Mouse (Mus musculus) R1 (cell line): Measurements from ENCODE around the gene Pacrg.

ENCODE experiments used
- DNase-seq: peaks from one replicate; pipeline ENCODE4 v3.0.0-alpha.2; 2018; ENCODE audit warnings: low read depth, low spot score

The Pacrg gene

GRCm38 (mm10) chr17:10454406-10454805 is 385.7 kb downstream of the Pacrg start:
- no peak for DNase-seq

GRCm38 (mm10) chr17:10452801-10453200 is 387.3 kb downstream of the Pacrg start:
- DNase-seq, result no peak

DNA sequence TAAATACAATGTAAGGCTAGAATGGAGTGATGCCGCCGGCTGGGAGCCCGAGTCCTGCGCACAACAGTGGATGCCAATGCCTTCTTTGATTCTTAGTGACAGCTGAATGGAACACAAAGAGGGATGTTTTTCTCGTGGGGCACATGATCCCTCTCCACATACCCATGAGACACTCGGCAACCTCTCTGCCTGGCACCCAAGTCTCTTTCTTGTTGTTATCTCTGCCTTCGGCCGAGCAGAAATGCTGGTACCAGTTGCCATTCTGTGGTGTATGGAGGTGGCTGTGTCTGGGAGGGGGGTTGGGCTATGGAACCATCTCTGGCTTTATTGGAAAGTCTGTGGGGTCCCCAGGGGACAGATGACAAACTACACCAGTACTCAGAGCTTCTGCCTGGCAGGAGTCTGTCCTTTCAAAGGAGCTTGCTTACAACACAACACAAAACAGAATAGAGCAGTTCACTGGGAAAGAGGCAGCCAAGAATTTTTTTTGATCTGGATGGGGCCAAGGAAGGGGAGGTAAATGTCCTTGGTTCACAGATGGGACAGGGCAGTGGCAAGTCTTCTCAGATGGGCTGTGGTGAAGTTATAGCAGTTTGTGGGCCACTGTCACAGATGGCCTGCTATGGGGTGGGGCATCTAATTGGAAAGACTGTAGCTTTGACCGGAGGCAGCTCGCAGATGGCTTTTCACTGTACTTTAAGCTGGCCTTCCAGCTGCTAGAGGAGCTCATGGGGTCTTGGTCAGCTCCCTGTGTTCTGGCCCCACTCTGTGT is 388.6 kb downstream of the Pacrg start:
- no peak for DNase-seq

DNA sequence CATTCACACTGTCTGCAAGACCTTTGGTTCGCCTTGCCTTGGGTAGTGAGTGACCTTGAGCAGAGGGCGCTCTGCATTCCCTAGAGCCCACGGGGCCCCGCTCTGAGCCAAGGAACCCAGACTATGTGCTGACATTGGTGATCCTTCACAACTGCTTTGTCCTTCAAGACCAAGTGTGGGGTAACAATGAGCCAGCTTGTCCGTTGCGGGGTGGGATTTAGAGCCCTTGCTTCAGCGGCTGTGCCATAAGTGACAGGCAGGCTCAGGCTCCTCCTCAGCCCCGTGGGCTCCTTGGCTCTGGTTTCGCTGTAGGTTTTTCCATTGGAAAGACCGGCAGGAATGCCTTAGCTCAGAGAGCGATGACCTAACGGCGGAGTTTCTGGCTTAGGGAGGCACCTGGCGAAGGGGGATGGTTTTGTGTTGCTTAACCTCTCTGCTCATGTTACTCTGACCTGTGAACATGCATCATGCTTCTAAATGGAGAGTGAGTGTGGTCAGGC is 390.3 kb downstream of the Pacrg start:
- peak; percentile 49 for DNase-seq

DNA sequence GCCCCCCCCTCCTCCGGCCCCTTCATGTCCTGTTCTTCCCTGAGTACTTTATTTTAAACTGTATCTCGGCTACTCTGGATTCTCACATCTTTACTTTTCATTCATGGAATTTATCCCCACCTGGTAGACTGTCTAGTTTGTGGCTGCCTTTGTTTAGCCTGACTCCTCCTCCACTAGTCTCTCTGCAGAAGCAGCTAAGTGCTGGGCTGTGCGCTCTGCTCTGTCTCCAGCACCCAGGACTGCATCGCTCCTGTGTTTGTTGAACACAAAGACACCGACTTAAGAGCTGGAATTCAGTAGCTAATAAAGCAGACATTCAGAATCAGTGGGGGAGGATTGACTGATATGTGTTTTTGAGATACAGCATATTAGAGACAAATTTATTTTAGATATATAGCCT is 391.7 kb downstream of the Pacrg start:
- DNase-seq, result no peak

DNA sequence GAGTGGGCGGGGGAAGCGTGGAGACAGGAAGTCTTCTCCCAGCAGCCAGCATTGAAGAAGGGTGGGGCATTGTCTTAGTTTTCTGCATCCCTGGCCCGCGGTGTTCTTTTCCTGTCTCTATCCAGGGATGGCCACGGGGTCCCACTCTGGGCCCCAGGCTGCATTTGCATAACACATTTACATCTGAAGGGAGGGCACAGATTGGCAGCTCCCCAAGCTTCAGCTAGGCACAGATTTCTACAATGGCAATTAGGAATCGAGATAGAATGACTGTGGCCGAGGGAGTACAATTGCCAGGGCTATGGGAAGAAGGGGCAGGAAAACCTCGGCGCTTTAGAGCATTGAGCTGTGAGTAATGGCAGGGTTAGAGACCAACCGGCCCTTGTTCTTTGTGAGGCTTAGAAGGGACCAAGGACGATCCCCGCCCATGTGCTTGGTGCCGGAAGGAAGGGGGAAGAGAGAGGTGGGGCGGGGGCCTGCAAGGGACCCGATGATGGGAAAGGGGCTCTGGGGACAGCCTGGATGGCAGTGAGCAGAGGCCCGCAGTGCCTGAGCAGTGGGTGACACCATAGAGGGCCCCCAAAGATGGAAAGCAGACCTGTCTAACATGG is 398.5 kb downstream of the Pacrg start:
- peak; percentile 97 for DNase-seq

GRCm38 (mm10) chr17:10440961-10441360 is 399.1 kb downstream of the Pacrg start:
- DNase-seq, result no peak

GRCm38 (mm10) chr17:10439815-10440214 is 400.3 kb downstream of the Pacrg start:
- DNase-seq, result no peak

DNA sequence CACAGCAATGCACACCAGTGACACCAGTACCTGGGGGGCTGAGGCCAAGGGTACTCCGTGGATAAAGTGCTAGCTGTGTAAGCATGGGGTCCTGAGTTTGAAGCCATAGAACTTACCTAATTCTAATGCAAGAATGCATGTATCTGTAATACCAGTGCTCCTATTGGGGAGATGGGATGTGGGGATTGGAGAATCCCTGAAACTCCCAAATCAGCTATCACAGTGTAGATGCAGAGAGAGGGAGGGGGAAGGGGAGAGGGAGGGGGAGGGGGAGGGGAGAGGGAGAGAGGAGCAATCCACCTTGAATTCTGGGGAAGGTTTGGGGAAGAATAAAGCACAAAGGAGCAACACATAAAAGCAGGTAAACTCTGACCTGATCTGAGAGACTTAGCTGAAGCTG is 405.2 kb downstream of the Pacrg start:
- DNase-seq, result peak; percentile 57

- DNase-seq, result peak; percentile 98
Measured at GRCm38 (mm10) chr17:10432525-10433180, 407.5 kb downstream of the Pacrg start.

GRCm38 (mm10) chr17:10431849-10432524 is 408.1 kb downstream of the Pacrg start:
- peak; percentile 95 for DNase-seq

DNA sequence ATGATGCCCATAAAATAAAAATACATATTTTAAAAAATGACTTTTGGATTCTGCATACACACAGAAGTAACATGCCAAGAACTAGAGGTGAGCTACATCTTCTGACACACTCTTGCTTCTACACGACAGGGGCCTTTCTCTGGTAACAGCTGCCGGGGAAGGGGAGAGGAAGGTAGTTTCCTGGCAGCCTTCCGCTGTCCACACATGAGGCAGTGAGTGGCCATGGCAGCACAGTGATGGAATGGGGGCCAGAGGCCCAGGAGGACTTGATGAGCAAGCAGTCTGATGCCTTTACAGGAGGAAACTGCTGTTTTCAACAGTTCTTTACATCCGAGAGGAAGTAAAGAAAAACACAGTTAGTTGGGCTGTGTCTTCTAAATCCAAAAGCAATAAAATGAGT is 409.3 kb downstream of the Pacrg start:
- DNase-seq, result no peak

- DNase-seq, result no peak
Measured at GRCm38 (mm10) chr17:10429406-10429805, 410.7 kb downstream of the Pacrg start.

GRCm38 (mm10) chr17:10425311-10425710 is 414.8 kb downstream of the Pacrg start:
- no peak for DNase-seq

DNA sequence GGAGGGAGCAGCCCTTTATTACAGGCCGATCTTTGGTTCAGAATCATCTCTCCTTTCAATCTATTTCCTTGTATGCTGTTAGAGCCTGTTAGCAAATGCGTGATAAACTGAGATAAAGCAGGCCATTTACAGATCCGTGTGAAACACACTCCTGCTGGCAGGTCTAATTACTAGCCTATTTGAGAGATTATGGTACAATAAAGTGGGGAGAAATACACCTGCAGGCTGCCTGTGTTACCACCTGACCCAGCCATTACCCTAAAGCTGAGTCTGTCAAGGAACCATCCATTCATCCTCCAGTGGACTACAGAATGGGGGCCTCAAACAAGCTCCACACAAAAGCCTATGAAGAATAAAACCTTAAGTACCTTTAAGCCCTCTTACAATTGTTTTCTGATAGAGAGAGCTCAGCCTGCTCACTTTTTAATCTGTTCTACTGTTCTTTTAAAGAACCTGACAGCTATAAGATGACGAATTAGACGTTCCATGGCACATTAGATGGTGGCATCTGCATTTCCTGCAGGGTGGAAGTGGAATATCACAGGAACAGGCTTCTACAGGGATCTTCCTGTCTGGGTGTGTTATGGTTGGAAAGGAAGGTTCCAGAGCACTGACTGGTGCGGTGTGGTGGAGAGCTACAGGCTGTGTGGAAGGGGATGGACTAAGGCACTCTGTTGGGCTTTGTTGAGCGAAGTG is 422.4 kb downstream of the Pacrg start:
- no peak for DNase-seq

- DNase-seq, result no peak
Measured at GRCm38 (mm10) chr17:10416995-10417394, 423.1 kb downstream of the Pacrg start.

DNA sequence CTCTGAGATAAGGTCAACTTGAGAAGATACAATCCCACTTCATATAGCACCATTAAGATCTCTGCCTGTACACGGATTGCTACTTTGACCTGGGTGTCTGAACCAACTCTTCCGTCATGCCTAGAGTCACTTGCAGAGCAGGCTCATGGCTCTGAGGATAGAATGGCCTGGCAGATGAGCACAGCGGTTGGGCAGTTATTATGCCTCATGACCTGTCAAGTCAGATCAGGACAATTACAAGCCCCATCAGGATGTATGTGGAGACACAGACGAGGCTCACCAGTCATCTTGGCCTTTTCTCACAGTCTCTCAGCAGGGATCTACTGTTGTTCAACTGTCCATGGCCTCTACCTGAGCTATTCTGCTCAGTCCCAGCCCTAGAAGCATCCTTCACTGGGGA is 424.0 kb downstream of the Pacrg start:
- no peak for DNase-seq

DNA sequence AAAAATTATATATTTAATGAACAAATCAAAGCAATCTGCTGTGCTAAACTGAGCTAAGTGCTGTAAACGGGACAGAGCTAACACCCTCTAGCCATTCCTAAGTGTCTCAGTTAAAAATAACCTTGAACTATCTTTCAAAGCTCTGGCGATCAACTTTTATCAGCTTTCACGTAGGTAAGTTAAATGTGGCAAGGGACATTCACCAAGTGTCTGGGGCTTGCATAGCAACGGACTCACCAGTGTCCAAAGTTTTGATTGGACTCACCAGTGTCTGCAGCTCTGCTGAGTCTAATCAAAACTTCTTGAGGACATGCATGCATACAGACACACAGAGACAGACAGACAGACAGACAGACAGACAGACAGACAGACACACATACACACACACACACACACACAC is 425.7 kb downstream of the Pacrg start:
- DNase-seq, result no peak

- DNase-seq, result no peak
Measured at GRCm38 (mm10) chr17:10413870-10414269, 426.2 kb downstream of the Pacrg start.

- DNase-seq, result no peak
Measured at GRCm38 (mm10) chr17:10410597-10411476, 429.3 kb downstream of the Pacrg start.
